Mouse (Mus musculus): ENCODE measurements around the gene Olfr1394.
"Not testable (repeated sequence)": the region's sequence is repeated elsewhere in the genome, so short reads cannot be mapped to it uniquely, and the experiment has no call there.

The Olfr1394 gene

GRCm38 (mm10) chr11:49189737-49190136 lies 35.6 kb downstream of the Olfr1394 start:
- DNase-seq (ENCODE audit: low spot score in 2 of 2) = peak; percentile 52 to 63

- DNase-seq (ENCODE audit: low spot score in 2 of 2) = no peak
Measured at GRCm38 (mm10) chr11:49191083-49191482, 36.9 kb downstream of the Olfr1394 start.

- DNase-seq (ENCODE audit: low spot score in 2 of 2) = not testable (repeated sequence)
Measured at GRCm38 (mm10) chr11:49194771-49195170, 40.6 kb downstream of the Olfr1394 start.

GRCm38 (mm10) chr11:49195819-49196322 lies 41.7 kb downstream of the Olfr1394 start:
- no peak for DNase-seq (ENCODE audit: low spot score in 2 of 2)

GRCm38 (mm10) chr11:49200666-49201065 lies 46.5 kb downstream of the Olfr1394 start:
- DNase-seq (ENCODE audit: low spot score in 2 of 2) = no peak

GRCm38 (mm10) chr11:49201142-49201541 lies 47.0 kb downstream of the Olfr1394 start:
- DNase-seq (ENCODE audit: low spot score in 2 of 2) = no peak

GRCm38 (mm10) chr11:49202071-49202470 lies 47.9 kb downstream of the Olfr1394 start:
- DNase-seq (ENCODE audit: low spot score in 2 of 2) = no peak

- no peak for DNase-seq (ENCODE audit: low spot score in 2 of 2)
Measured at GRCm38 (mm10) chr11:49202523-49203061, 48.4 kb downstream of the Olfr1394 start.

- peak; percentile 90 to 95 for DNase-seq (ENCODE audit: low spot score in 2 of 2)
Measured at GRCm38 (mm10) chr11:49203129-49203768, 49.1 kb downstream of the Olfr1394 start, which contains the start of gene Zfp62. Gene Zfp62 (plus strand): TSS chr11:49203292.

GRCm38 (mm10) chr11:49203771-49204497 lies 49.8 kb downstream of the Olfr1394 start:
- peak in 1 of 2 experiments; percentile 18 for DNase-seq (ENCODE audit: low spot score in 2 of 2)

GRCm38 (mm10) chr11:49205080-49205590 lies 51.0 kb downstream of the Olfr1394 start:
- no peak for DNase-seq (ENCODE audit: low spot score in 2 of 2)

- no peak for DNase-seq (ENCODE audit: low spot score in 2 of 2)
Measured at GRCm38 (mm10) chr11:49207495-49207894, 53.3 kb downstream of the Olfr1394 start.

Measured in urinary bladder, adult 18-20 months (tissue).